Mouse (Mus musculus) brain, adult 2 months (tissue): ENCODE results near the gene Gm1043.
A peak's percentile ranks its signal among the peaks of the same experiment; 100 is the strongest.

Experiments
- DNase-seq: peaks from one replicate; pipeline ENCODE4 v3.0.0; 2011; ENCODE audit warnings: low read depth, low spot score

The Gm1043 gene

GRCm38 (mm10) chr5:37085241-37085640 lies at the start of gene Gm1043:
TSS of gene Gm1043 (plus strand) at chr5:37085370.
- DNase-seq, result no peak

DNA sequence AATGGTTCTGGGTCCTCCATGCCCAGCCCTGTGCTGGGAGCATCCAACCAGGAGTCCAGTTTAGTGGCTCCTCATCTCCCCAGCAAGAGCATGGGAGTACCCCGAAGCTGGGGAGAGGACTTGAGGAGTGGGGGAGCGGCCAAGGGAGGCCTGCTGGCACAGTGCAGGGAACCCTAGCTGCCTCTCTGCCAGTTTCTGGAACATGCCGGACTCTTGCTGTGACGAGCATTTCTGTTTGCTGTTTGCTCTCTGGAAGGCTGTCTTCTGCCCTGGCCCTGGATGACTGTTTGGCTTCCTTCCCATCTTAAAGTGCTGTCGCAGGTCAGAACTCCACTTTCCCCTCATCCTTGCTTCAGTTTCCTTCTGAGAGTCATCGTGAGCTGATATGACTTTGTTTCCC lies 49.3 kb upstream of the Gm1043 start:
- no peak for DNase-seq

- DNase-seq, result no peak
Observed at GRCm38 (mm10) chr5:37036884-37037283, 48.3 kb upstream of the Gm1043 start.

GRCm38 (mm10) chr5:37039908-37040307 lies 45.3 kb upstream of the Gm1043 start:
- no peak for DNase-seq

DNA sequence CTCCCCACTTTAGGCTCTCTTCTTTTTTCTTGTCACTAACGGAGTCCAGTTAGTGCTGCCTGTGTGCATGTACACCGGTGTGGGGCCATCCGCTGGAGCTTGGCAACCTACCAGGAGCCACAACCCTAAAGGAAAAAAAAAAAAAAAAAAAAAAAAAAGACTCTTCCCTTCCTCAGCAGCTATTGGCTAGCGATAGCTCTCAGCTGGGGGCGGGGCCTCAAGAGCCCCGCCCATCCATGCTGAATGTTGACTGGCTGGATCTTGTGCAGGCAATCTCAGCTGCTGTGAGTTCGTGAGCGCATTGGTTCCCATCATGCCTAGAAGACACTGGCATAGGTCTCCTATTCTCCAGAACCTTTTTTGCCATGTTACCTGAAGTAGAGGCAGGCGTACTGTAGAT lies 44.5 kb upstream of the Gm1043 start:
- no peak for DNase-seq

- no peak for DNase-seq
Observed at GRCm38 (mm10) chr5:37041651-37042050, 43.5 kb upstream of the Gm1043 start.

DNA sequence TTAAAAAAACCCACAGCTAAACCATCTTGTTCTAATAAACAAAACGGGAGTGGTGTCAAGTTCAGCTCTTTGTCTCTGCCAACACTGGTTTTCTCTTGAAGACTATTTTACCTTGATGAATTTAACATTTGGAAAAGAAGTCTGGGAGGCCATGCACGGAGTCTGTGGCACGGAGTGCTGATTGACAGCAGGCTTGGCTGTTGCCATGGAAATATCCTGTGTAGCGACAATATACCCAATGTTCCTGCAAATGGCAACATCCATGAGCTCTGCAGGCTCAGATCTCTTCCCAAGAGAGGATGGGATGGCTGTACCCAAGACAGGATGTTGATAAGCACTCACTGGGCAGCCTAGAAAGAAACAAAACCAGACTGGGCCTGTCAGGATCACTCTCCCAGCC lies 42.2 kb upstream of the Gm1043 start:
- peak; percentile 61 for DNase-seq

DNA sequence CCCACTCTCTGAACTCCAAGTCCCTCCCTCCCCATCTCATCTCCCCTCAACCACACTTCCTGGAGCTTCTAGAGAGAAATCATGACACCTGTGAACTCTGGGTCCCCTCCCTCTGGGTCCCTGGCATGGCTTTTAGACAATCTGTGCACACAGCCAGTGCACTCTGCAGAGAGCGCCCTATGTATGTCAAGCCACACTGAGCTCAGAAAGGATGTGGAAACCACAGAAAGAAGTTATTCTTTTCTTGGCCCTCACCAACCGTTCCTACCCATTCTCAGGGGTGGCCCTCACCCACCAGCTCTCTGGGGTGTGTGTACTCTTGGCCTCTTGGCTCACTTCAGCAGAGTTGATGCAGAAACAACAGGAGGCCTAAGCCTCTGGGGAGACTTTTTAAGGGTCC lies 40.4 kb upstream of the Gm1043 start:
- DNase-seq, result no peak

GRCm38 (mm10) chr5:37045582-37045981 lies 39.6 kb upstream of the Gm1043 start:
- no peak for DNase-seq

GRCm38 (mm10) chr5:37046791-37047190 lies 38.4 kb upstream of the Gm1043 start:
- DNase-seq, result peak; percentile 74

- DNase-seq, result no peak
Observed at GRCm38 (mm10) chr5:37047206-37047915, 37.8 kb upstream of the Gm1043 start.

DNA sequence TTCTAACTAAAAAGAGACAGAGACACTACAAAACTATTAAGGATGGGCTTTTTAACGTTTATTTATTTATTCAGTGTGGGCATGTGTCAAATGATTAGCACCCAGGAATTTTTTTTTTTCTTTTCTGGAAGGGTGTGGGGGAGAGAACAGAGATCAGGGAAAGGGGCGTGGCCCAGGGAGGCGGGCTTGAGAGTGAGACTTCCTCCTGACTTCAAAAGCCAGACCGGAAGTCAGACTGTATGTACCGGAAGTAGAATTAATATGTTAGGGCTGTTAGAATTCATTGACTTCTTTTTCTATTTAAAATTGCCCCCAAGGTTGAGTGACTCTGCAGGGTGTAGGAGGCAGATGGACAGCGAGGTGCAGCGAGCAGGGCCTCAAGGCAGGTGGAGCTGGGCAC lies 37.2 kb upstream of the Gm1043 start:
- no peak for DNase-seq

GRCm38 (mm10) chr5:37049111-37049510 lies 36.1 kb upstream of the Gm1043 start:
- DNase-seq, result no peak

DNA sequence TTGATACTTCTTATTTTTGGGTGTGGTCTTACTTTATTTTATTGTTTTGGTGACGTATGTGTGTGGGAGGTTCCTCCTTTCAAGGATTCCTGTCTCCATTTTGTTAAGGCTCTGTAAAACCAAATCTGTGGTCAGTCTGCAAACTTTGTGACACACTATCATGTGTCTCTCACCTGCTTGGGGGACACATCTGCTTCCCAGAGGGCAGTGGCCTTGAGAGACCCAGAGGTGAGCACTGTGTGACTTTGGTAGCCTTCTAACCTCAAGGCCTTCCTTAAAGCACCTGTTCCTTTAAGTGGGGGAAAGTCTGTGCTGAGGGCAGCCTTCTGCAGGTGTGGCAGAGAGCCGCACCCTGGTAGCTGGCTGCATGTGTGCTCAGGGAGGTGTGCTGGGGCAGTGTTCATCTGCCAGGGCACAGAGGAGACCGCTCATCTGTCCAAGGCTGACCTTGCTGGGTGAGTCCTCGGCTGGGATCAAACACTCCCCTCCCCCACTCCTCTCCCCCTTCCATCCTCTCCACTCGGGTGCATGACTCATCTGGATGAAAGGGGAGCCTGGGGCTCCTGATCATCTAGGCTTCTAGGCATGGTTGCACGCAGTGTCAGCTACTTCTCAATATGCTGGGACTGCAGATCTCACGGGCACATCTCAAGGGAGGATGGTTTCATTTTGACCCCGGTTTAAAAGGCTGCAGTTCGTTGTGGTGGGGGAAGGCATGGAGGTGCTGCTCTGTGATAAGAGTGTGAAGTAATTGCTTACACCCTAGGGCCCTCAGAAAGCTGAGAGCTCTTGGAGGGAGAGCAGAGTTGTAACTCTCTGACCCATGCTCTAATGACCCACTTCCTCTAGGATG lies 34.4 kb upstream of the Gm1043 start:
- DNase-seq, result peak; percentile 70

DNA sequence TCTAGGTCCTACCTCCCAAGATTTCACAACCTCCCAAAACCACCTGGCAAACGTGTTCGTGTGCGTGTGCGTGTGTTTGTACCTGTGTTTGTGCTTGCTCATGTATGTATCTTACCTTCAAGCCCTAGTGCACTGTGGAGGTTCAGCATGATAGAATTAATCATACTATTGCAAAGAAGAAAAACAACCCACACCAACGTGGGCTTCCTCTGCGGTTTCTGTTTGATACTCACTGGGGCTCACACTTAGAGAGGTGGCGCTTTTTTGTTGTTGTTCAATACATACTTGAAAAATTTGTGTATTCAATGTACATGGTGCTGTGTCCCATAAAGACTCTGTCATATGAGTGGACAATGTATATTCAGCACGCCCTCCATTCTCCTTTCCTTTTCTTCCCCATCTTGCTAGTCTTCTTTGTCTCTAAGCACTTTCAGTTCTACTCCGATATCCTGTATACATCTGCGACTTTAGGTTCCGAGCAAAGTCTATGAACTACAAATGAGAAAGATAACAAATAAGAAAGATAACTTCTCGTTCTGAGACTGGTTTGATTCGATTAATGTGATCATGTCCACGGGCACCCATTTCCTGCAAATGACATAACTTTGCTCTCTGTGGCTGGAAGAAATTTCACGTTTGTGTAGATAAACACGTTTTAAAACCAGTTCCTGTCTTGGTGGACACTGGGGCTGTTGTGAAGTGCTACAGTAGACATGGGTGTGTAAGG lies 33.6 kb upstream of the Gm1043 start:
- DNase-seq, result no peak

GRCm38 (mm10) chr5:37052846-37053245 lies 32.3 kb upstream of the Gm1043 start:
- peak; percentile 61 for DNase-seq

DNA sequence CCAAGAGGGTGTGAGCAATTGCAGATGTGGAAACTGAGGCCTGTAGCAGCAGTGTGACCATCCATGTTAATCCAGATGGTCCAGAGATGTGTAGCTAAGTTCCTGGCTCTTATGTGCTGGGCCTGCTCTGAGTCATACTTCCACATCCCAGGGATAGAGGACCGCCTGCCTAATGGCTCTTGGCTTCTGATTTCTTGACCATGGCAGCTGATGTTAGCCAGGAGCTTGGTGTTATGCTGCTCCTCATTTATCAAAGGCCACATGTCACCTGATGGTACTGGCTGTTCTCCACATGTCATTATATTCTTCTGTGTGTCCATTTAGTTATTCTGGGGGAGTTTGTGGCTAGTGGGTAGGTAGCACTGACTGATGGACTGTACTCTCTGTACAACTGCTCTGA lies 29.4 kb upstream of the Gm1043 start:
- DNase-seq, result no peak

GRCm38 (mm10) chr5:37056471-37056870 lies 28.7 kb upstream of the Gm1043 start:
- no peak for DNase-seq

GRCm38 (mm10) chr5:37061612-37062011 lies 23.6 kb upstream of the Gm1043 start:
- DNase-seq, result no peak

DNA sequence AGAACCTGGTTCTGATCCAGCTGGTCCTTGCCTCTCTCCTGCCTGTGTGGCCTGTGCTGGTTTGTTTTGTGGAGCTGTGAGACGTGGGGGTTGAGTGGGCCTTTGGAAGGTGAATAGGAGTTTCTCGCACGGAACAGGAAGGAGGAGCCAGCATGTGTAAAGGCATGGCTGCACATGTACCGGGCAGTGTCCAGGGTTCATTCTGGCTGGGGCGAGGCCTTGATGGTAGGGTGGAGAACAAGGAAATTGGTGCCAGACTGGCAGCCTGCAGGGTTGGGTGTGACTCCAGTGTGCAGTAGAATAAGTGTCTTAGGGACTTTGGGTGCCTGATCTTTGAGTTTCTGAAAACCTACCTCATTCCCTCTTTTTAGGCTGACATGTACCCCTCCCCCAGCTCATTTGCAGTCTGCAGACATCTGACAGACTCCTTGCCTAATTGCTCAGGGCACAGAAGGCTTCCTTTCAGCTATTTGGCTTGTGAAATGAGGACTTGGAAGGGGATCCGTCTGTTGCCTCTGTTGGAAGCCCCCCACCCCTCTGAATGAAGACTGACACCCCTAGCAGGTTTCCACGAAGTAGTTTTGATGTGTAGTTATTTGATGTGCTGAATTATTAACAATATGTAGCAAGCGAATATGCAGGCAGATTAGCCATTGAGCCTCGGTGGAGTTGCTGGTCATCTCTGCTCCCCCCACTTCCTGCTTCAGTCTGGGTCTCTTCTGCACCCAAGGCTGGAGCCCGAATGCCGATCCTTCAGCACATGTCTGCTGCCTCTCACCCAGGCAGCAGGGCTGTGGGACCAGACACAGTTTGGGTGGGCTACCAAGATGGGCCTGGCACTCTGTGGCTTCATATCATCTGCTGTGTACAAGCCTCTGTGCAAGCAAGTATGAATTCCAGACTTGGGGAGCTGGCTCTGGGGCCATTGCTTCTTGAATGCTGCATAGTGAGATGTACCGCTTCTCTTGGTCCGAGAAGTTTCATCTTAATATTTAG lies 20.4 kb upstream of the Gm1043 start:
- DNase-seq, result no peak
